8 mouse cellular contexts compared by ENCODE assay signal in the genomic region with DNA sequence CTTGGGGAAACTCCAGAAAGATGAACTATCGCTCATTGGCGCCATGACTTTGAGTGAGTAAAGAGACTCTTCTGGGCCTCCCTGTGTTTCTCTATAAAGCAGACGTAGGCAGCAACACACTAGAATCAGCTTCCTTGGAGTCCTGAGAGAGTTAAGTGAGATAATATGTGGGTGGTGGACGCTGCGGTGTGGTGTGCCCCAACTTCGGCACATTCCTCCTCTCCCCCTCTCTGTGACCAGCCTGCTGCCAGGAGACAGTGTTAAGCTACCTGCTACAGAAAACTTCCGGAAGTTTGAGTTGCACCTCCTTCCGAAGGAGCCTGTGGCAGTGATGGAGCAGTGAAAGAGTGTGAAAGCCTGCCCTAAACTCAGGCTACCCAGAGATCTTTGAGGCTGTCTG. TPM values are rescaled to one million over a fixed set of nuclear protein-coding genes. Genes with fewer than 3 reads are reported as not detected.
DNase-seq lines count a peak whose midpoint lies in the region.
"Not testable (repeated sequence)": the region's sequence is repeated elsewhere in the genome, so short reads cannot be mapped to it uniquely, and the experiment has no call there.
"Had no signal": no experiment of that assay in that cellular context is flagged by ENCODE, and none has a peak within 500 bp of the region (broad histone marks: within the 10 kb centered on the region; RNA-seq: fewer than 3 reads in every experiment).

No protein-coding gene starts in this region.

- peak; percentile 30 for DNase-seq in cerebellum, adult 9-10 months
- peak; percentile 39 for DNase-seq in gastrocnemius, postnatal 10 days
- DNase-seq in heart, postnatal 36 days, result peak; percentile 35 to 40
- DNase-seq in layer of hippocampus, postnatal 10 days (ENCODE audit: low spot score in 2 of 2), result peak; percentile 20 to 31
- DNase-seq in lung, postnatal 14 days, result peak; percentile 27
- peak; percentile 15 for DNase-seq in right cerebral cortex, postnatal 4 days
- DNase-seq in thymus, postnatal 25 days, result peak; percentile 21

- intact Hi-C loops in heart, postnatal 36 days (cut with DNase I), result not testable (repeated sequence)

RNA-seq across cellular contexts. Expression of a gene that starts 15.3 kb away (rescaled TPM):
- under 1 TPM in 1 of 2 experiments, not detected in 1; 0.09 TPM for total RNA-seq in gastrocnemius, postnatal 10 days (2021)
- total RNA-seq in heart, postnatal 36 days (2021), result under 1 TPM; 0.33 to 0.44 TPM
- total RNA-seq in layer of hippocampus, postnatal 10 days (2021), result under 1 TPM; 0.69 TPM
- total RNA-seq: common myeloid progenitor, adult 5-6 weeks had no signal

Comparison
In these comparisons a context has a peak if more than half of its experiments do, and no peak if none do; other contexts are left out.
1. Peak in every context shown above with its lines: DNase-seq.